Mouse (Mus musculus): ENCODE results near the gene Dll1. TPM values are rescaled to one million over a fixed set of nuclear protein-coding genes. Genes with fewer than 3 reads are reported as not detected.

The Dll1 gene
- polyA plus RNA-seq (2014; fragmentation: Illumina TruSeq; extraction: RNeasy Lipid Tissue Mini Kit (QIAGEN cat#74804); ENCODE audit: low read depth, low replicate concordance): 1.5 TPM

GRCm38 (mm10) chr17:15376494-15377181, at the start of gene Dll1:
Dll1 (minus strand) TSS chr17:15376872.

GRCm38 (mm10) chr17:15395997-15396675, 19.5 kb upstream of the Dll1 start, which contains the start of gene Fam120b:
Fam120b (plus strand) TSS chr17:15396202.

Other genes with a start within 250 kb of the Dll1 start
- gene Fam120b, start 19.3 kb upstream of the Dll1 start, polyA plus RNA-seq (2014; fragmentation: Illumina TruSeq; extraction: RNeasy Lipid Tissue Mini Kit (QIAGEN cat#74804); ENCODE audit: low read depth, low replicate concordance): 32.5 TPM
- gene Psmb1, start 122.9 kb upstream of the Dll1 start, polyA plus RNA-seq (2014; fragmentation: Illumina TruSeq; extraction: RNeasy Lipid Tissue Mini Kit (QIAGEN cat#74804); ENCODE audit: low read depth, low replicate concordance): 196 TPM
- gene Tbp, start 123.0 kb upstream of the Dll1 start, polyA plus RNA-seq (2014; fragmentation: Illumina TruSeq; extraction: RNeasy Lipid Tissue Mini Kit (QIAGEN cat#74804); ENCODE audit: low read depth, low replicate concordance): 82.2 TPM
- 71.6 TPM for gene Pdcd2, start 150.4 kb upstream of the Dll1 start, polyA plus RNA-seq (2014; fragmentation: Illumina TruSeq; extraction: RNeasy Lipid Tissue Mini Kit (QIAGEN cat#74804); ENCODE audit: low read depth, low replicate concordance)
- gene Prdm9, start 187.5 kb upstream of the Dll1 start, polyA plus RNA-seq (2014; fragmentation: Illumina TruSeq; extraction: RNeasy Lipid Tissue Mini Kit (QIAGEN cat#74804); ENCODE audit: low read depth, low replicate concordance): 7.6 TPM